Mouse (Mus musculus) liver, embryonic 12.5 days (tissue): ENCODE measurements around the gene Pou2af1. TPM values are rescaled to one million over a fixed set of nuclear protein-coding genes. Genes with fewer than 3 reads are reported as not detected.

Experiments used
- ATAC-seq: fragments of 200-750 bp; cut with Nextera tagmentation; 2 replicates; pipeline ENCODE4 v1.8.0; 2017; ENCODE audit warnings: moderate number of reproducible peaks, mild to moderate bottlenecking, moderate library complexity
- H3K27ac ChIP-seq: fragments of 300-500 bp; sonication (generic); 2 replicates; pipeline ENCODE4 v1.5.1; 2016; ENCODE audit warnings: mild to moderate bottlenecking
- H3K27me3 ChIP-seq: fragments of 300-500 bp; sonication (generic); replicated peaks from 2 replicates; pipeline ENCODE4 v1.6.1; 2016; ENCODE audit warnings: mild to moderate bottlenecking, moderate library complexity
- H3K36me3 ChIP-seq: fragments of 300-500 bp; sonication (generic); 2 replicates; pipeline ENCODE4 v1.6.1; 2016; ENCODE audit warnings: mild to moderate bottlenecking, moderate library complexity
- H3K4me1 ChIP-seq: fragments of 300-500 bp; sonication (generic); 2 replicates; pipeline ENCODE4 v1.6.1; 2016
- H3K4me2 ChIP-seq: fragments of 300-500 bp; sonication (generic); 2 replicates; pipeline ENCODE4 v1.6.1; 2016; ENCODE audit warnings: mild to moderate bottlenecking, moderate library complexity
- H3K4me3 ChIP-seq: fragments of 300-500 bp; sonication (generic); 2 replicates; pipeline ENCODE4 v1.5.1; 2016; ENCODE audit warnings: mild to moderate bottlenecking, moderate library complexity
- H3K9ac ChIP-seq: fragments of 300-500 bp; sonication (generic); 2 replicates; pipeline ENCODE4 v1.6.1; 2016; ENCODE audit warnings: mild to moderate bottlenecking, moderate library complexity
- H3K9me3 ChIP-seq: fragments of 300-500 bp; sonication (generic); replicated peaks from 2 replicates; pipeline ENCODE4 v1.6.1; 2016; ENCODE audit warnings: mild to moderate bottlenecking, moderate library complexity
- whole genome bisulfite sequencing: fragments of 180-500 bp; shearing (Covaris S2); methylation state at CpG from one replicate; pipeline ENCODE4 v1.1.7; 2016; ENCODE audit not compliant: insufficient replicate concordance; 5-methylcytosine and 5-hydroxymethylcytosine counted together
- polyA plus RNA-seq: library from polyadenylated mRNA; unstranded; fragments of >200 nt; fragmentation: Nextera tagmentation; extraction: Ambion mirVana; gene quantifications from 2 replicates; pipeline ENCODE4 v1.2.1, GENCODE M21; 2016

Pou2af1 gene
- polyA plus RNA-seq, 1 experiment from 2014 or later, result 0.05 TPM

GRCm38 (mm10) chr9:51286079-51286478, 72.6 kb downstream of the Pou2af1 start:
- Histone ChIP-seq H3K36me3 (no peaks in the 10 kb centered on the region), H3K4me1 (no peaks in the 10 kb centered on the region), H3K4me3 (no peak overlapping the region), H3K4me2 (no peak overlapping the region), H3K9ac (no peak overlapping the region), H3K27ac (no peak overlapping the region), H3K27me3 (peaks cover 4% of the 10 kb centered on the region; the same call in 1 of the 2 replicates), H3K9me3 (no peaks in the 10 kb centered on the region)
- WGBS, result 55% methylated on average over 2 of the region's 2 CpGs
- no peak for ATAC-seq

Other genes starting within 250 kb of the Pou2af1 start
- gene Sik2, start 204.6 kb upstream of the Pou2af1 start, polyA plus RNA-seq, result 12.3 and 14.5 TPM in 2 replicates
- gene Btg4, start 152.8 kb upstream of the Pou2af1 start, polyA plus RNA-seq, result not detected in 2 replicates
- gene Layn, start 136.6 kb upstream of the Pou2af1 start, polyA plus RNA-seq, result 2.2 and 2.6 TPM in 2 replicates
- gene 4833427G06Rik, start 111.6 kb upstream of the Pou2af1 start, polyA plus RNA-seq, result not detected in 2 replicates
- gene Gm32742, start 48.2 kb upstream of the Pou2af1 start, polyA plus RNA-seq, result 0.02 and 0.04 TPM in 2 replicates
- gene Colca2, start 64.9 kb downstream of the Pou2af1 start, polyA plus RNA-seq, result 0.50 and 0.68 TPM in 2 replicates
- not detected in 2 replicates for gene 1810046K07Rik, start 115.2 kb downstream of the Pou2af1 start, polyA plus RNA-seq